Mouse (Mus musculus): ENCODE results near the gene Psapl1.
A peak's percentile ranks its signal among the peaks of the same experiment; 100 is the strongest.

DNA sequence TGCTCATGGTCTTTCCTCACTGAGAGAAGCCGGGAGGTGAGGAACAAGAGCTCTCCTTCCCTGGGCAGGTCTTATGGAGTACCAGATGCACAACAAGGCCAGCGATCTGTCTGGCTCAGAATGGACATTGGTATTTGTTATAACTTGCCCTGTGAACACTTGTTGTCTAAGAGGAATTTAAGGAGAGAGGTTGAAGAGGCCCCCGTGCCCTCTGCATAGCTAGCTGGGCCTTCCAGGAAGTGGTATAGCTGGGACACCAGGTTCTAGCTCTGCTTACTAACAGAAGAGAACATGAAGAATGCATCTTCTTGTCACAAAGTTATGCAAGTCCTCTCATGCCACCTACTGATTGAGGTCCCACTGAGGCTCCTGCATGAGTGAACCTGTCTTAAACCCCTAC is 44.2 kb downstream of the Psapl1 start:
- TF ChIP-seq EP300 (IDR thresholded peaks at IDR 0.05; ENCODE audit: low read length) (no peak), MAZ (IDR thresholded peaks at IDR 0.05; ENCODE audit: low read depth, low read length) (no peak), CTCF (conservative IDR thresholded peaks at IDR 0.05 in 1 of 2, IDR thresholded peaks at IDR 0.05 in 1 of 2; ENCODE audit: low read depth in 2 of 2, low read length in 2 of 2) (peak in 1 of 2 experiments; percentile 28; a peak in 1 of 4 replicates), E2F4 (IDR thresholded peaks at IDR 0.05; ENCODE audit: insufficient replicate concordance, low read depth, low read length) (no peak)
